Mouse (Mus musculus) frontal cortex, postnatal 10 days (tissue): ENCODE results near the gene 9830107B12Rik.
"Not testable (repeated sequence)": the region's sequence is repeated elsewhere in the genome, so short reads cannot be mapped to it uniquely, and the experiment has no call there.

Experiments used
- DNase-seq, 2 experiments: peaks; one replicate each; pipeline ENCODE4 v3.0.0; 2022; ENCODE audit warnings: low spot score in 2 of 2, mixed read lengths in 1 of 2

Gene 9830107B12Rik

GRCm38 (mm10) chr17:48146120-48146519 lies at the start of gene 9830107B12Rik:
9830107B12Rik (minus strand) TSS chr17:48146268.
- DNase-seq: no peak

- no peak for DNase-seq
These were observed 46.3 kb upstream of the 9830107B12Rik start for GRCm38 (mm10) chr17:48192366-48192765.

DNA sequence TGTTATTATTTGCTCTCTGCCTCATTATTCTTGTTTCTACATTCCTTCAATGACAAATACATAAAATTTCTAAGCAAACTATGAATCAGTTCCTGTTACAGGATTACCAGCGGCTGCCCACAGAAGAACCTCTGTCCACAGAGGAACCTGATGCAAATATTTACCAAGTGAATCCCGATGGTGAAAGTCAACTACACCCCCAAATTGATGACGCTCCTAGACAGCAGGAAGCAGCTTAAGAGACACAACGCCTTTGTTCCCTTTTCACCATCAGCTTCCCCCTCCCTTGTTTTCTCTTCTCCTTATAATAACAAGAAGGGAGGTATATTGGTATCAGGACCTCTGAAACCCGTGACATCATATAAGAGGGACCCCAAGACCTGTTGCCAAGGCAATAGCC lies 39.2 kb upstream of the 9830107B12Rik start:
- DNase-seq: no peak

GRCm38 (mm10) chr17:48167103-48167502 lies 21.0 kb upstream of the 9830107B12Rik start, which contains the start of gene A530064D06Rik:
A530064D06Rik (minus strand) TSS chr17:48167275.
- DNase-seq: not testable (repeated sequence)

GRCm38 (mm10) chr17:48157382-48158076 lies 11.5 kb upstream of the 9830107B12Rik start:
- no peak for DNase-seq

DNA sequence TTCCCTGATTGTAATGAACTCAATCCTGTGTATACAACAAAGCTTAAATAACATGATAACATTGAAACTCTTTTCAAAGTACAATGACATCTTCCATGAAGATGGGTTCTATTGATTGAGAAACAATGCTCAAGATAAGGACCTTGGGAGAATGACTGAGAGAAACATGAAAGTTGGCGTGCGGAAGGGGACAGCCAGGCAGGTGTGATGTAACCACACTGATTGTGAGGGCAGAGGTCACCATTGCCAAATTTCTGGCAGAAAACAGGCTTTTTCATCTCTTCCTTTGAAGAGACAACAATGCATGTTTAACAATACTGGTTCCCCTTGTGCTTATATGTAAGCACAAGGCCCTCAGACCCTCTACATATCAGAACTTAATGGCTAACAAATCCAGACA lies 13.3 kb downstream of the 9830107B12Rik start:
- no peak for DNase-seq

DNA sequence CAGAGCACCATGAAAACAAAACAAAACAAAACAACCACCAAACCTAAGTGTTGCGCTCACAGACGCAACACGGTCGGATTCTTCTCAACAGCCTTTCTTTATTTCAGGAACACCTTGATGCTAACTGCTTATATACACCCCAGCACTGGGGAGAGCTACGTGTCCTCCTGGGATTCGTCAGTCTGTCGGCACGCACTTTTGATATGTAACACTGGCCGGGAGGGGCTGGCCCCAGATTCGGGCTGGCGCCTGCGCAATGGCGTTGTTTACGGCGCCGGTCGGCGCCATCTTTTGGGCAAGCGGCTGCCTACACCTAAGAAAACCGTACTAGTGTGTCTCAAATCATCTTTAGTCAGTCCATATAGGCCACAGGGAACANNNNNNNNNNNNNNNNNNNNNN lies 25.6 kb downstream of the 9830107B12Rik start:
- DNase-seq: no peak

DNA sequence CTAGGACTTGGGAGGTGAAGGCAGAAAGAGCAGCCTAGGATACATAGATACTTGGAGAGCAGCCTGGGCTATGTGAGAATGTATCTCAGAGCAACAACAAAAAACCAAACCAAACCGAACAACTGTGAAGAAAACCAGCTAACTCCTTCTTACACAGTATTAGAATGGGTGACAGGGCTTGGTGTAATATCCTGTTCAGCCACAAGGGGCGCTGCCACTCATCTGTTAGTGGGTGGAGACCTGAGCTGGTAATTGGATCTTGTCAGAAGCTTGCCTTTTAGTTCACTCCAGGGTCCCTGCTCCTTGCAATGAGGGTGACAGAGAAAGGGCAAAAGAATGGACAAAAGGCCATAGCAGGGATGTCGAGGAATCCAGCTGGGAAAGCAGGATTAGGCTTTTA lies 26.4 kb downstream of the 9830107B12Rik start:
- peak; percentile 36 to 62 for DNase-seq

- DNase-seq: no peak
These were observed 27.5 kb downstream of the 9830107B12Rik start for GRCm38 (mm10) chr17:48118570-48118969.

DNA sequence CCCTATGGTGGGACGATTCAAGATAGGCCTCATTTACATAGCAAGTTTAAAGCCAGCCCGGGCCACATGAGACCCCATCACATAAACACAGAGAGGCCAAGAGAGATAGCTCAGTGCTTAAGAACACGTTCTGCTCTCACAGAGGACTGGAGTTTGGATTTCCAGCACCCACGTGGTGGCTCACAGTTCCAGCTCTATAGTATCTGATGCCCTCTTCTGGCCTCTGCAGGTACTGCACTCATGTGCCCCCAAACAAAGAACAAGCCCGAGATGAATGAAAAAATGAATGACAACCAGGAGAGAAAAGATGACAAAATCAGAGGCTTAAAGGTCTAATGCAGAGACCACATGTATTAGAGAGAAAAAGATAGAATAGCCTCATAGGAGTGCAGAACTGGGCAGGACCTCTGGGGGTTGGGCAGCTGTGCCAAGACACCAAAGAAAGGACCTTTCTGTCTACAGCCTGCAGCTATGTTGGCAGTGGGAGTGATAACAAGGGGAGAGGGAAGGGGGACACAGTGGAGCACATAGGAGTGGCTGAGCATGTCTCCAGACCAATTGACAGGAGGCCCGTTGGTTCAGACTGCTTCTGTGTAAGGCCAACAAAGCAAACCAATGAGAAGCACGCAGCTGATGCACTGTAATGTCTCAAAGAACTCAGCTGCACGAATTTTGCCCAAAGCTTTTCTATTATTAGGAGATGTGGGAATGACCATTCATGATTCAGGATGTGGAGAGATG lies 35.4 kb downstream of the 9830107B12Rik start:
- DNase-seq: no peak

- DNase-seq: no peak
These were observed 37.5 kb downstream of the 9830107B12Rik start for GRCm38 (mm10) chr17:48108520-48108919.

DNA sequence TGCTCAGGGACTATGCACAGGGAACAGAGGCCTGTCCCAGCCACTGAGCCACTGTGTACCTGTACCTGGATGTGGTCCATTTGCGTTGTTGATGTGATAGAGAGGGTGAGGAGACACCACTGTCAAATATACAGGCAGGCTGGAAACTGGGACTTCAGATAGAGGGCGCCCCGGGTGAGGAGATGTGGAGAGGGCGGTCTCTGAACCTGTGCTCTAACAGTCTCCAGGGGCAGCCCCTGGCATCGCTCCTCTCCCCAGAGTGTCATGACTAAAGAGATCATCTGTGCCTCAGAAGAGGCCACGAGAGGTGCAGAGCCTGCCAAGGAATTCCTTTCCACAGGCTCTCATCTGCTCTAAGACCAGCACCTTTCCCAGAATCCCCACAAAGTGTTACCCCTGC lies 38.2 kb downstream of the 9830107B12Rik start:
- DNase-seq: no peak

GRCm38 (mm10) chr17:48107333-48107732 lies 38.7 kb downstream of the 9830107B12Rik start:
- DNase-seq: no peak

- DNase-seq: peak; percentile 71 to 87
These were observed 45.3 kb downstream of the 9830107B12Rik start for GRCm38 (mm10) chr17:48100441-48101417.

DNA sequence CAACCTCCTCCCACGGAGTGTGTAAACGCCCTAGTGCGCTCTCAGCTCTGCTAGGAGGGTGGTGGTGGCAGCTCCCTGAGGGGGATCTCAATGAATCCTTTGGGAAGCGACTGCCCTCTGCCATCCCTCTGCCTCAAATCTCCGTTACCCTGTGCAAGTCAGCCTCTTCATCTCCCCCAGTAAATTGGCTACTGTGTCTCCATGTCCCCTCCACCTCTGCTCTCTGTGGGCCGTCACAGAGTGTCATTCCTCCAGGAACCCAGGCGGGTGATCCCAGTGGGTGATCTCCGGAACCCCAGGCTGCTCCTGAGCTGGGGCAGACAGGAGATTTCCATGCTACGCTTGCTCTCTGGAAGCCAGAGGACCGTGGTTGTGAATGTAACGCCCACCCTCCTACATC lies 46.8 kb downstream of the 9830107B12Rik start:
- no peak for DNase-seq

GRCm38 (mm10) chr17:48098528-48098890 lies 47.6 kb downstream of the 9830107B12Rik start:
- no peak for DNase-seq

GRCm38 (mm10) chr17:48097743-48098527 lies 48.1 kb downstream of the 9830107B12Rik start:
- DNase-seq: no peak

- DNase-seq: peak in 1 of 2 experiments; percentile 30
These were observed 48.9 kb downstream of the 9830107B12Rik start for GRCm38 (mm10) chr17:48097011-48097742.

GRCm38 (mm10) chr17:48096321-48096720 lies 49.7 kb downstream of the 9830107B12Rik start:
- DNase-seq: no peak

- DNase-seq: no peak
These were observed 50.3 kb downstream of the 9830107B12Rik start for GRCm38 (mm10) chr17:48095718-48096121.
